Mouse (Mus musculus): ENCODE data around the gene Ano6.

Ano6 gene

GRCm38 (mm10) chr15:95907337-95907736 lies 116.7 kb downstream of the Ano6 start:
- in situ Hi-C loops (cut with MboI; ENCODE audit: unreplicated experiment in 2 of 2): loop anchor here in 1 of 2 experiments (10.0 kb wide), 1 partner anchor 113 kb away; the partner anchor contains the start of gene Ano6

DNA sequence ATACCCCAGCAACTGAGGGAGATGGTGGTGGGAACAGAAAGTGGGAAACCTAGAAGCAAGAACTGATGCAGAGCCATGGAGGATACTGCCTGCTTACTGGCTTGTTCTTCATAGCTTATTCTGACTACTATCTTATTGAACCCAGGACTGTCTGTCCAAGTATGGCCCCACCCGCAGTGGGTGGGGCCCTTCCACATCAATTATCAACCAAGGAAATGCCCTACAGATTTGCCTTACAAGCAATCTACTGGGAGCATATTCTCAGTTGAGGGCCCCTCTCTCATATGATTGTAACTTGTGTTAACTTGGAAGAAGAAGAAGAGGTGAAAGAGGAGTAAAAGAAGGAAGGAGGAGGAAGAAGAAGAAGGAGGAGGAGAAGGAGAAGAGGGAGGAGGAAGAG lies 117.3 kb downstream of the Ano6 start:
- in situ Hi-C loops (cut with MboI; ENCODE audit: unreplicated experiment in 2 of 2): loop anchor here in 1 of 2 experiments (10.0 kb wide), 1 partner anchor 113 kb away; the partner anchor contains the start of gene Ano6

GRCm38 (mm10) chr15:95910099-95910780 lies 119.6 kb downstream of the Ano6 start:
- in situ Hi-C loops (cut with MboI; ENCODE audit: unreplicated experiment in 2 of 2): no loop called here

DNA sequence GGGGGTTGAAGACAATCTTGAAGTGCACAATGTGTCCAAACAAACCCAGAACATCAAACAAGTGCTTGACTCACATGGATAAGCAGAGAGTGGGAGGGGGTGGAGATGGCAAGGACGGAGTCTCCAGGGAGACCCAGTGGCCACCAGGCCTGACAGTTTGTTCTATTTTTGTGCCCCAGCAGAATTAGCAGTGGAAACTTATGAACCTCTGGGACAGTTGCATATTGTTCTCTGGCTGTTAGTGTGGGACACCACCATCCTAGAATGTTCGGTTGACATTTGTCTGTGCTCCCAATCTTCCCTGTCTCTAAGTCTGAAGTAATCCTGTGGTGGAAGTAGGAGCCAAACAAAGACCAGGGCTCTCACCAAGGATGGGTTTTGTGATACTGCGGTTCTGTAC lies 124.3 kb downstream of the Ano6 start:
- in situ Hi-C loops (cut with MboI; ENCODE audit: unreplicated experiment in 2 of 2): no loop called here

- in situ Hi-C loops (cut with MboI; ENCODE audit: unreplicated experiment in 2 of 2): no loop called here
Observed at GRCm38 (mm10) chr15:95915477-95915876, 124.8 kb downstream of the Ano6 start.

DNA sequence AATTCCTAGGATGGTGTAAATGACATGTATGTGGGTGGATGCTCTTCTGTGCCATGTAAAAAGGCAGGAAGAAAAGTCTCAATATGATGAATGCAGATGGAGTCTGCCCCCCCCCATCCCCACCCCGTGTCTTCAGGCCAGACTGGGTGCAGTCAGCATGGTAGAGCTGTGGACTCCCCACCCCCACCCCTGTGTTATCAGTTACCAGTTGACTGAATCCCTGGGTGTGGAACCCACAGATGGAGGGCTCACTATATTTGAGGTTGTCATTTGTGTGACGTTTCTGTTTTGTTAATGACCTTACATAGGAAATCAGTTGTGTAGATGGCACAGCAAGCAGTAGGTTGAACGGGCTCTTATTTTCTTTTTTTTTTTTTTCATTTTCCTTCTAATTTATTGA lies 126.7 kb downstream of the Ano6 start:
- in situ Hi-C loops (cut with MboI; ENCODE audit: unreplicated experiment in 2 of 2): no loop called here

DNA sequence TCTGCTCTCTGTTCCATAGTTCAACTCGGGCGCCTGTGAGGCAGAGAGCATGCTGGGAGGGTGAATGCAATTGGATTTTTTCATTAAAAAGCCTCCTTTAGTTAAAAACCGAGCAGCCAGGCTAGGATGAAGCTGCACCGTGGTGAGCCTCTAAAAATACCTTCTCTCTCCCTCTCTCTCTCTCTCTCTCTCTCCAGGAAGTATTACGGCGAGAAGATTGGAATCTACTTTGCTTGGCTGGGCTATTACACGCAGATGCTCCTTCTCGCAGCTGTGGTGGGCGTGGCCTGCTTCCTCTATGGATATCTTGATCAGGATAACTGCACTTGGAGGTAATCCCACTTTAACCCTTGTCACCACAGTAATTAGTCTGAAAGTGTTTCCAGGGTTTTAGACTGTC lies 129.4 kb downstream of the Ano6 start:
- in situ Hi-C loops (cut with MboI; ENCODE audit: unreplicated experiment in 2 of 2): no loop called here

DNA sequence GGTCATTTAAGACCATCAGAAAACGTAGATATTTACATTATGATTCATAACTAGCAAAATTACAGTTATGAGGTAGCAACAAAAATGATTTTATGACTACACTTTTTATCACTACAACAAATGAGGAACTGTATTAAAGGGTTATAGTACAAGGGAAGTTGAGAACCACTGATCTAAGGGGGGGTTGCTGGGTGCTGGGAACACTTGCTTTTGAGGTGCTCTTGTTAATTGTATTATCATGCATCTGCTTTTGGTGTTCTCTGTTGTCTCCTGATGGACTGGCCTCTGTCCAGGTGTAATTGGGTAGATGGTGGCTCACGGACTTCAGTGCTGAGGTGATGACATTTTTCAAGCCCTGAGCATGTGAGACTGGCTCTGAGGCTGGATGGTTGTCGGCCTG lies 130.4 kb downstream of the Ano6 start:
- in situ Hi-C loops (cut with MboI; ENCODE audit: unreplicated experiment in 2 of 2): no loop called here

DNA sequence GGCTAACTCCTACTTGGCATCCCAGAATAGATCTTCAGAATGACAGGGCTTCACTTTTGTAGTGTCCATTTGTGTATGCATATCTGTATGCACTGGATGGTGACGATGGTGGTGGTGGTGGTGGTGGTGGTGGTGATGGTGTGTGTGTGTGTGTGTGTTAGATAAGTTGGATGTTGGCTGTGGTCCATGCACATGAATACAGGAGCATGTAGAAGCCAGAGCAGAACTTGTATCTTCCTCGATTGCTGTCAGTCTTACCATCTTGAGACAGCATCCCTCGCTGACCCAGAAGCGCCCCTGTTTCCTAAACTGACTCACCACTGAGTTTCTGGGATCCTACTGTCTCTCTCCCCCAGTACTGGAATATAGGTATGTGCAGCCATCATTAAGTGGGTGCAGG lies 131.0 kb downstream of the Ano6 start:
- in situ Hi-C loops (cut with MboI; ENCODE audit: unreplicated experiment in 2 of 2): no loop called here

GRCm38 (mm10) chr15:95922558-95922957 lies 131.9 kb downstream of the Ano6 start:
- in situ Hi-C loops (cut with MboI; ENCODE audit: unreplicated experiment in 2 of 2): no loop called here

DNA sequence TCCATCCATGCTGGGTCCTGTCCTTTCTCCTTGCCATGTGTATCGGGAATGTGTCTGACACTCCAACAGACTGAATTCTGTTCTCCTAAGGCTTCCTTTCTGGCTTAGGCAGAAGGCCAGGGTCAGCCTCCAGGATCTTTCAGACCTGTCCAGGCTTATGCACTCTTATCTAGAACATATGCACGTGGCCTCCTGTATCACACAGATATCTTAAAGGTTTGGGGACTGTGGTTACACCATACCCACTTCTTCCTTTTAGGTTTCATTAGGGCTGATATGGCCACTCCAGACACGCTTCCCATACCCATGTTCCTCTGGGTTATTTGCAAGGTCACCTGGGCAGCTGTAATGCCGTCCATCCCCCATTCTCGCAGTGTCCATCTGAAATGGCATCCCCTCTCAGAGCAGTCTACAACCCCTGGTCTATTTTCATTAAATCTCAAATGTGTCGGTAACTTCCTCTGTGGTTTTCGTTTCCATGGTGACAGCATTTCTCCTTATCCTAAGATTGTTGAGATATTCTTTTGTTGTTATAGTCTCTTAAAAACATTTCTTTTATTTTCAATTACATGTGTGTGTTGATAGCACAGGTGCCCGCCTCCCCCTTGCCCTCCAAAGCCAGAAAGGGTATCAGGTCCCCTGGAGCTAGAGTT lies 134.8 kb downstream of the Ano6 start:
- in situ Hi-C loops (cut with MboI; ENCODE audit: unreplicated experiment in 2 of 2): no loop called here

DNA sequence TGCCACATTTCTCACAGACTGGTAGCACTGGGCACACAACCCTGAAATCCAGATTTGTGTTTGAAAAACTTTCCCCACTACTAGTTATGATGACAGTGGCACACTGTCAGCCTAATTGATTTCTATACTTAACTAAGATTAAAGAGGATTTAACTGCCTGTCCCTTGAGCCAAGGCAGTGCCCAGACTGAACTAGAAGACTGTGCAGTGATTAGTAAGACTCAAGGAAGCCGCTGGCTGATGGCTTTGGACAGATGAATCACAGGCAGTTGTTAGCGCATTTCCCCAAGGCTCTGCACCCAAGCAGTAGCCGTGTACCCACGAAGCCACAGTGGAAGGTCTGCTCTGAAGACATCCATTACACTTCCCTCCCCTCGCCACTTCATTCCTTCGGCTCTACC lies 138.4 kb downstream of the Ano6 start:
- in situ Hi-C loops (cut with MboI; ENCODE audit: unreplicated experiment in 2 of 2): no loop called here

DNA sequence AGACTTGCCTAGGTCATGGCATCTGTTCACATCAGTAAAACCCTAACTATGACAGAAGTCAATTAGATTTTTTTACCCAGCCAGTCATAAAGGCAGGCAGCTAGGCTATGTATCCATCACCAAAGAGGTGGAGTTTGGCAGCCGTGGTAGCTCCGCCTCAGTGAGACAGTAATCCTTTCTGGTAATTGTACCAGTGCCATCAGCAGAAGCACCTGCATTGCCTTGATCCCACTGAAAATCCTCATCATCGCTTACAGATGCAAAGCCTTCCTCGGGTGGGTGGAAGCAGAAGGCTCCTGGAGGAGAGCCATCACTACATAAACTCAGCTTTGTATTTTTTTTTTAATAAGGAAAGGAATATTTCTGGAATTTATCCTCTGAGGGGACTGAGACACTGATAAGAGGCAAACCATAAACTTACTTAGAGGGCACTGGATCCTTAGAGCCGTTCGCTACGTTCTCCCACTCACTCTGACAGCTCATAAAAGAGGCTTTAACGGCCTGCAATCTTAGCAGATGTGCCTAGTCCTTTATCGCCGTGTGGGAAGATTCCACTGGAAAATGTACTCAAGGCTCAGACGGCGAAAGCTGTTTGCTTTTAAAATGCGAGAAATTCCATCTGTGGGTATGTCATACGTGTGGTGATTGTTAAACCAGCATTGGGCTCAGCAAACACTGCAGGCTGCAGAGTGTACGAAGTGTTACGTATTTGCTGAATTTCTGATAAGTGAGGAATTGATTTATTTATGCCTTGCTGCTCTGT lies 140.6 kb downstream of the Ano6 start:
- in situ Hi-C loops (cut with MboI; ENCODE audit: unreplicated experiment in 2 of 2): no loop called here

DNA sequence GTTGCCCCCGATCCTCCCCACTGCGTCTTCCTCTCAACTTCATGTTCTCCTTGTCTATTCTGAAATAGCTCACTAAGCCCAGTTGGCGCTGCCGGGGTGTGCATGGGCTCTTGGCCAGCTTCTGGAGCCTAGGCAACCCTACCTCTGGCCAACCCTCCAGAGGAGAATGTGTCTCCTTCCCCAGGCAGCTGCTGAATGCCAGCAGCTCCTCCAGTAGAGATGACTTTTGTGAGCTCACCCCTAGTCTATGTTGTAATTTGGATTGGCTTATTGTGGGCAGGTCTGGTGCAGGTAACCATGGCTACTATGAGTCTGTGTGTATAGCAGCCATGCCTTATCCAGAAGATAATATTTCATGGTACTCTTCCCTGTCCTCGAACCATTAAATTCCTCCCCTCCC lies 141.7 kb downstream of the Ano6 start:
- in situ Hi-C loops (cut with MboI; ENCODE audit: unreplicated experiment in 2 of 2): no loop called here

DNA sequence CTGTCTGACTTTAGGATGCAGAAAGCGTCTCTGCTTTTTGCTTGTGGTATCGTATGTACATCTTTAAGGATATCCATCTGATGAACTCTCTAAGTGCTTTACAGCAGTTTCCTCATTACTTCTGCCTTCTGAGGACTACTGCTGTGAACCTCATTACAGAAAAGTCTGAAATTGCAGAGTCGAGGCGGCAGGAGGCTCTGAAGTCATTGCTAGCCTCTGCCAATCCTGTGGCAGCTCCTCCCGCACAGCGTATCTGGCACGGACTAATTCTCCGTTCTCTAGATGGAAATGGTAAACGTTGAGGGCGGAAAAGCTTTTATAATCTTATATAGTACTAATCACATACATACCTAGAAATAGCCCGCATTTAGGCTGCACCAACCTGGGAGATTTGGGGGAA lies 144.5 kb downstream of the Ano6 start:
- in situ Hi-C loops (cut with MboI; ENCODE audit: unreplicated experiment in 2 of 2): no loop called here

GRCm38 (mm10) chr15:95943470-95943869 lies 152.8 kb downstream of the Ano6 start:
- in situ Hi-C loops (cut with MboI; ENCODE audit: unreplicated experiment in 2 of 2): loop anchor here (5.0 kb wide), 2 partner anchors 166 to 171 kb away; no protein-coding TSS in a partner anchor

GRCm38 (mm10) chr15:95944299-95944698 lies 153.7 kb downstream of the Ano6 start:
- in situ Hi-C loops (cut with MboI; ENCODE audit: unreplicated experiment in 2 of 2): loop anchor here (5.0 kb wide), 2 partner anchors 167 to 172 kb away; no protein-coding TSS in a partner anchor

- in situ Hi-C loops (cut with MboI; ENCODE audit: unreplicated experiment in 2 of 2): no loop called here
Observed at GRCm38 (mm10) chr15:95945951-95946708, 155.5 kb downstream of the Ano6 start.

DNA sequence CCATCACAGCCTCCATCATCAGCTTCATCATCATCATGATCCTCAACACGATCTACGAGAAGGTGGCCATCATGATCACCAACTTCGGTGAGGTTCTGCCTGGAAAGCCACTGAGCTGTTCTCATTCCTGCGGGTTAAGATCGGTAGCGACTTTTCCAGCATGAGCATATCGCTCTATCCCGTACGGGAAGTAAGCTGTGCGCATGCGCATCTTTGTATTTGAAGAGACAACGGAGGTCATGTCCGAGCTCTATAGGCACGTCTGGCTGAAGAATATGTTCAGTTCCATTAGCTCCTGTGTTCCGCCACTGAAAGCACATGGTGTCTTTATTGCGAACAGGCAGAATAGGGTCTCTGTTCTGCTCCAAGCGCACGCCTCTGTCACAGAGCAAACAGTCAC lies 157.8 kb downstream of the Ano6 start:
- in situ Hi-C loops (cut with MboI; ENCODE audit: unreplicated experiment in 2 of 2): no loop called here

- in situ Hi-C loops (cut with MboI; ENCODE audit: unreplicated experiment in 2 of 2): no loop called here
Observed at GRCm38 (mm10) chr15:95949336-95949735, 158.7 kb downstream of the Ano6 start.

- in situ Hi-C loops (cut with MboI; ENCODE audit: unreplicated experiment in 2 of 2): no loop called here
Observed at GRCm38 (mm10) chr15:95951497-95951896, 160.9 kb downstream of the Ano6 start.
